Comparison of ENCODE assay signal across 8 mouse cellular contexts in the genomic region with DNA sequence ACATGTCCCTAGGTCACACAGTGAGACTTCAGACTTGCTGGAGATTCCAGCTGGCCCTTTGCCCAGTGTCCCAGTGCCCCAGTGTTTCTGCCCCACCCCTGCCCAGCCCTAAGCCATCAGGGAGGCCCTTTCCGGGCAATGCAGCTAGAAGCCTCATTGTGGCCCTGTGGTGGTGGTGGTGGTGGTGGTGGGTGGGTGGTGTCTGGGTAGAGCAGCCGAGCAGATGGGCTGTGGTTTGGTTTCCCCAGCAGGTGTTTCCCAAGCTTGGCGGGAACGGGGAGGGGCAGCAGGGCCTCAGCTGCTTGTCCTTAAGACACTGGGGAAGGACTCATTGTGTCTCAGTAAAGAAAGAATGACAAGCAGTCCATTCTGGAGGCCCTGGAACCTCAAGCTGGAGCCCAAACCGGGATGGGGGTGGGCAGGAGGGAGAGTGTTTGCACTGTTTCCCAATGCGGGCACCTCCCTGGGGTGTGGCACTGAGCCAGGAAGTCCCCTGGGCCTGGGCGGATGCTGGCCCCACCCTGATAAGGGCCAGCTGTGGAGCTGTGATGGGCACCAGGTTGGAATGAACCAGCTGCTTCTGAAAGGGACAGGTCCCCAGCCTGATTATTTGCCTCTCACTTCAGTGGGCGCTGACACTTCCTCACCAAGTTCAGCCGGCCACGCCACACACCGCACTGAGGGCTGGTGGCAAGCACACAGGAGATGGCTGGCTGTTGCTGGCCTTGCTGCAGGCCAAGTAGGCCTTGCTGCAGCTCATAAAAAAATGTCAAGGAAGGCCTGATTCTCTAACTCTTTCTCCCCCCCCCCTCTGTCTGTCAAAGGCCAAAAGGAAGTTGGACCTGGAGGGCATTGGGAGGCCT. TPM values are rescaled to one million over a fixed set of nuclear protein-coding genes. Genes with fewer than 3 reads are reported as not detected.
DNase-seq lines count a peak whose midpoint lies in the region; ATAC-seq and TF ChIP-seq lines count a peak whose summit lies in the region.

No protein-coding gene starts in this region.

- H3K27ac ChIP-seq in forebrain, embryonic 15.5 days (replicated peaks), result peak overlapping the region; percentile 41; the same call in 1 of the 2 replicates
- no peak overlapping the region for H3K27ac ChIP-seq in hindbrain, postnatal 0 days

- H3K9me3 ChIP-seq in forebrain, embryonic 15.5 days, result no peaks in the 10 kb centered on the region
- no peaks in the 10 kb centered on the region for H3K9me3 ChIP-seq in hindbrain, postnatal 0 days (ENCODE audit: low read length)

- TF ChIP-seq CTCF in C2C12 (IDR thresholded peaks at IDR 0.05; ENCODE audit: control insufficient read depth, insufficient read depth, insufficient read length), result no peak
- TF ChIP-seq CTCF in hindbrain, postnatal 0 days (IDR thresholded peaks at IDR 0.05; ENCODE audit: low read depth), result no peak
- no peak for TF ChIP-seq CTCF in lung, adult 2 months (IDR thresholded peaks at IDR 0.05; ENCODE audit: insufficient read depth, low read length)

- WGBS in forebrain, embryonic 15.5 days, result 35% methylated on average over 11 of the region's 11 CpGs
- 29% methylated on average over 11 of the region's 11 CpGs for WGBS in hindbrain, postnatal 0 days
- WGBS in lung, adult 2 months, result 11% methylated on average over 11 of the region's 11 CpGs

- no peak; the same call in 1 of the 2 replicates for ATAC-seq in forebrain, embryonic 15.5 days (replicated peaks)
- no peak for ATAC-seq in hindbrain, postnatal 0 days
- ATAC-seq in cerebellum, adult (ENCODE audit: insufficient number of reproducible peaks, low FRiP score, low TSS enrichment), result no peak

- peak; percentile 78 for DNase-seq in R1 (ENCODE audit: low read depth, low spot score)
- DNase-seq in hindbrain, postnatal 0 days (ENCODE audit: low spot score), result peak; percentile 59
- DNase-seq in lung, adult 2 months, result peak; percentile 68
- peak; percentile 96 to 97 for DNase-seq in spleen, postnatal 10 days (ENCODE audit: low spot score in 2 of 2)
- DNase-seq in ovary, postnatal 14 days (ENCODE audit: low spot score), result no peak

- 0 out of 2 replicates have a peak, but pooled peaks have one; percentile 19 for TF ChIP-seq POLR2A in lung, adult 2 months (IDR thresholded peaks at IDR 0.05; ENCODE audit: borderline replicate concordance, extremely low read depth, low read depth, low read length)

- peaks cover 54% of the 10 kb centered on the region for H3K4me1 ChIP-seq in forebrain, embryonic 15.5 days
- H3K4me1 ChIP-seq in hindbrain, postnatal 0 days (ENCODE audit: insufficient read depth, low read length), result peaks cover 6% of the 10 kb centered on the region; the same call in 1 of the 2 replicates
- peaks cover 23% of the 10 kb centered on the region for H3K4me1 ChIP-seq in lung, adult 2 months (ENCODE audit: control insufficient read depth, insufficient read depth, low read length)

- no peak overlapping the region for H3K9ac ChIP-seq in forebrain, embryonic 15.5 days (replicated peaks)
- no peak overlapping the region for H3K9ac ChIP-seq in hindbrain, postnatal 0 days (replicated peaks; ENCODE audit: low read length)

- H3K79me3 ChIP-seq in C2C12 (ENCODE audit: low read depth), result peaks cover 40% of the 10 kb centered on the region

- H3ac ChIP-seq in C2C12 (ENCODE audit: control insufficient read depth, insufficient read length, low read depth), result peak overlapping the region; percentile 15

- H3K4me2 ChIP-seq in forebrain, embryonic 15.5 days (replicated peaks), result no peak overlapping the region
- no peak overlapping the region for H3K4me2 ChIP-seq in hindbrain, postnatal 0 days (ENCODE audit: low read depth, low read length)

- H3K79me2 ChIP-seq in C2C12 (ENCODE audit: control insufficient read depth, insufficient read depth), result peaks cover 69% of the 10 kb centered on the region

- no peaks in the 10 kb centered on the region for H3K27me3 ChIP-seq in C2C12 (ENCODE audit: control insufficient read depth, insufficient read depth, insufficient read length)
- no peaks in the 10 kb centered on the region for H3K27me3 ChIP-seq in forebrain, embryonic 15.5 days
- no peaks in the 10 kb centered on the region for H3K27me3 ChIP-seq in hindbrain, postnatal 0 days (ENCODE audit: insufficient read depth, low read length)

- peaks cover 35% of the 10 kb centered on the region for H3K36me3 ChIP-seq in C2C12 (ENCODE audit: control insufficient read depth, insufficient read depth)
- no peaks in the 10 kb centered on the region for H3K36me3 ChIP-seq in forebrain, embryonic 15.5 days
- H3K36me3 ChIP-seq in hindbrain, postnatal 0 days (ENCODE audit: insufficient read depth, low read length), result no peaks in the 10 kb centered on the region

- H3K4me3 ChIP-seq in C2C12 (ENCODE audit: insufficient read depth, poor library complexity, severe bottlenecking), result no peak overlapping the region
- no peak overlapping the region for H3K4me3 ChIP-seq in forebrain, embryonic 15.5 days
- no peak overlapping the region for H3K4me3 ChIP-seq in hindbrain, postnatal 0 days (ENCODE audit: low read length)
- no peak overlapping the region for H3K4me3 ChIP-seq in lung, adult 2 months (replicated peaks; ENCODE audit: extremely low read depth, low read depth, low read length)

TF ChIP-seq in C2C12, 6 proteins besides CTCF, POLR2A, EP300 and RAD21:
- TF ChIP-seq MYOG (IDR thresholded peaks at IDR 0.05; ENCODE audit: control insufficient read depth, extremely low read depth, insufficient read length) (no peak), CEBPB (IDR thresholded peaks at IDR 0.05; ENCODE audit: low read depth) (peak; percentile 58), MYOD1 (IDR thresholded peaks at IDR 0.05; ENCODE audit: control insufficient read depth, insufficient read length, low read depth) (peak; percentile 80), MAX (IDR thresholded peaks at IDR 0.05) (no peak), USF1 (IDR thresholded peaks at IDR 0.05; ENCODE audit: low read depth) (no peak), FOSL1 (IDR thresholded peaks at IDR 0.05; ENCODE audit: insufficient read depth, low read length, poor library complexity, severe bottlenecking) (no peak)
TF ChIP-seq in C2C12: peak in this region for 2.

RNA-seq across cellular contexts. Expression of gene E2f2, which starts 5.6 kb away (rescaled TPM):
- polyA plus RNA-seq in C2C12 (2012; fragmentation: generic; extraction: Trizol), result 11.5 TPM
- 5.4 and 6.0 TPM in 2 replicates for polyA plus RNA-seq in forebrain, embryonic 15.5 days (2015; fragmentation: Nextera tagmentation; extraction: Ambion mirVana)
- 3.5 and 3.7 TPM in 2 replicates for total RNA-seq in hindbrain, postnatal 0 days (2014; rRNA removed)
- polyA plus RNA-seq in hindbrain, postnatal 0 days (2015; fragmentation: Nextera tagmentation; extraction: Ambion mirVana), result 2.3 and 2.4 TPM in 2 replicates
- 8.9 and 11.2 TPM in 2 replicates for polyA plus RNA-seq in lung, adult 2 months (2012; rRNA removed)

RNA-seq across cellular contexts. Expression of gene Asap3, which starts 28.3 kb away (rescaled TPM):
- polyA plus RNA-seq in C2C12 (2012; fragmentation: generic; extraction: Trizol), result 3.8 TPM
- polyA plus RNA-seq in forebrain, embryonic 15.5 days (2015; fragmentation: Nextera tagmentation; extraction: Ambion mirVana), result 3.4 and 3.7 TPM in 2 replicates
- total RNA-seq in hindbrain, postnatal 0 days (2014; rRNA removed), result 9.1 and 10.5 TPM in 2 replicates
- polyA plus RNA-seq in hindbrain, postnatal 0 days (2015; fragmentation: Nextera tagmentation; extraction: Ambion mirVana), result 4.1 TPM in 2 replicates
- polyA plus RNA-seq in lung, adult 2 months (2012; rRNA removed), result 8.7 and 9.3 TPM in 2 replicates

RNA-seq across cellular contexts. Expression of gene Id3, which starts 34.5 kb away (rescaled TPM):
- 780 TPM for polyA plus RNA-seq in C2C12 (2012; fragmentation: generic; extraction: Trizol)
- 87.3 and 98.1 TPM in 2 replicates for polyA plus RNA-seq in forebrain, embryonic 15.5 days (2015; fragmentation: Nextera tagmentation; extraction: Ambion mirVana)
- total RNA-seq in hindbrain, postnatal 0 days (2014; rRNA removed), result 204 and 344 TPM in 2 replicates
- polyA plus RNA-seq in hindbrain, postnatal 0 days (2015; fragmentation: Nextera tagmentation; extraction: Ambion mirVana), result 253 and 254 TPM in 2 replicates
- 390 and 505 TPM in 2 replicates for polyA plus RNA-seq in lung, adult 2 months (2012; rRNA removed)
